Mouse (Mus musculus) kidney, embryonic 14.5 days (tissue): Measurements from ENCODE around the gene 4932438H23Rik. TPM values are rescaled to one million over a fixed set of nuclear protein-coding genes. Genes with fewer than 3 reads are reported as not detected.

Source experiments
- ATAC-seq: fragments of 200-750 bp; cut with Nextera tagmentation; 2 replicates; pipeline ENCODE4 v1.8.0; 2017; ENCODE audit warnings: moderate number of reproducible peaks, mild to moderate bottlenecking, moderate TSS enrichment, moderate library complexity; ENCODE audit not compliant: low FRiP score, low TSS enrichment
- H3K27ac ChIP-seq: fragments of 300-500 bp; sonication (generic); 2 replicates; pipeline ENCODE4 v1.5.1; 2014; ENCODE audit warnings: low read depth, mild to moderate bottlenecking, low read length, moderate library complexity, mixed read lengths
- H3K27me3 ChIP-seq: fragments of 300-500 bp; sonication (generic); 2 replicates; pipeline ENCODE4 v1.6.1; 2014; ENCODE audit warnings: mild to moderate bottlenecking, low read length; ENCODE audit not compliant: control insufficient read depth, insufficient read depth
- H3K36me3 ChIP-seq: fragments of 300-500 bp; sonication (generic); 2 replicates; pipeline ENCODE4 v1.6.1; 2014; ENCODE audit warnings: low read length, mixed read lengths; ENCODE audit not compliant: control insufficient read depth, insufficient read depth
- H3K4me1 ChIP-seq: fragments of 300-500 bp; sonication (generic); 2 replicates; pipeline ENCODE4 v1.6.1; 2014; ENCODE audit warnings: low read length, mixed read lengths; ENCODE audit not compliant: control insufficient read depth, insufficient read depth
- H3K4me2 ChIP-seq: fragments of 300-500 bp; sonication (generic); replicated peaks from 2 replicates; pipeline ENCODE4 v1.6.1; 2014; ENCODE audit warnings: low read depth, mild to moderate bottlenecking, low read length
- H3K4me3 ChIP-seq: fragments of 300-500 bp; sonication (generic); 2 replicates; pipeline ENCODE4 v1.5.1; 2014; ENCODE audit warnings: mild to moderate bottlenecking, low read length
- H3K9ac ChIP-seq: fragments of 300-500 bp; sonication (generic); 2 replicates; pipeline ENCODE4 v1.6.1; 2014; ENCODE audit warnings: low read depth, mild to moderate bottlenecking, low read length, moderate library complexity
- H3K9me3 ChIP-seq: fragments of 300-500 bp; sonication (generic); 2 replicates; pipeline ENCODE4 v1.6.1; 2016; ENCODE audit warnings: low read length; ENCODE audit not compliant: control insufficient read depth
- WGBS: fragments of 180-500 bp; shearing (Covaris S2); extraction: QIAGEN DNeasy Blood & Tissue Kit; methylation state at CpG from one replicate; pipeline ENCODE4 v1.1.7; 2014; 5-methylcytosine and 5-hydroxymethylcytosine counted together
- polyA plus RNA-seq: library from polyadenylated mRNA; unstranded; fragments of >200 nt; fragmentation: Nextera tagmentation; extraction: Ambion mirVana; gene quantifications from 2 replicates; pipeline ENCODE4 v1.2.1, GENCODE M21; 2014

The 4932438H23Rik gene
- polyA plus RNA-seq, 1 experiment from 2014 or later, result 0.50 TPM

- Histone ChIP-seq H3K27ac (no peak overlapping the region), H3K9me3 (no peaks in the 10 kb centered on the region), H3K4me2 (no peak overlapping the region), H3K36me3 (no peaks in the 10 kb centered on the region), H3K27me3 (no peaks in the 10 kb centered on the region), H3K4me1 (no peaks in the 10 kb centered on the region), H3K9ac (no peak overlapping the region), H3K4me3 (no peak overlapping the region)
- no peak for ATAC-seq
- 94% methylated on average over 1 of the region's 1 CpGs for WGBS
Observed at GRCm38 (mm10) chr16:91072256-91072655, 22.7 kb downstream of the 4932438H23Rik start.

GRCm38 (mm10) chr16:91068969-91069368, 26.0 kb downstream of the 4932438H23Rik start:
- no peak for ATAC-seq
- Histone ChIP-seq H3K4me2 (no peak overlapping the region), H3K27me3 (no peaks in the 10 kb centered on the region), H3K27ac (no peak overlapping the region), H3K4me3 (no peak overlapping the region), H3K9me3 (no peaks in the 10 kb centered on the region), H3K36me3 (no peaks in the 10 kb centered on the region), H3K9ac (no peak overlapping the region), H3K4me1 (no peaks in the 10 kb centered on the region)
- WGBS, result 36% methylated on average over 12 of the region's 12 CpGs

GRCm38 (mm10) chr16:91067122-91067521, 27.8 kb downstream of the 4932438H23Rik start:
- Histone ChIP-seq H3K9me3 (no peaks in the 10 kb centered on the region), H3K4me1 (no peaks in the 10 kb centered on the region), H3K27me3 (no peaks in the 10 kb centered on the region), H3K9ac (no peak overlapping the region), H3K4me3 (no peak overlapping the region), H3K4me2 (no peak overlapping the region), H3K27ac (no peak overlapping the region), H3K36me3 (no peaks in the 10 kb centered on the region)
- WGBS, result 91% methylated on average over 1 of the region's 1 CpGs
- ATAC-seq, result no peak

DNA sequence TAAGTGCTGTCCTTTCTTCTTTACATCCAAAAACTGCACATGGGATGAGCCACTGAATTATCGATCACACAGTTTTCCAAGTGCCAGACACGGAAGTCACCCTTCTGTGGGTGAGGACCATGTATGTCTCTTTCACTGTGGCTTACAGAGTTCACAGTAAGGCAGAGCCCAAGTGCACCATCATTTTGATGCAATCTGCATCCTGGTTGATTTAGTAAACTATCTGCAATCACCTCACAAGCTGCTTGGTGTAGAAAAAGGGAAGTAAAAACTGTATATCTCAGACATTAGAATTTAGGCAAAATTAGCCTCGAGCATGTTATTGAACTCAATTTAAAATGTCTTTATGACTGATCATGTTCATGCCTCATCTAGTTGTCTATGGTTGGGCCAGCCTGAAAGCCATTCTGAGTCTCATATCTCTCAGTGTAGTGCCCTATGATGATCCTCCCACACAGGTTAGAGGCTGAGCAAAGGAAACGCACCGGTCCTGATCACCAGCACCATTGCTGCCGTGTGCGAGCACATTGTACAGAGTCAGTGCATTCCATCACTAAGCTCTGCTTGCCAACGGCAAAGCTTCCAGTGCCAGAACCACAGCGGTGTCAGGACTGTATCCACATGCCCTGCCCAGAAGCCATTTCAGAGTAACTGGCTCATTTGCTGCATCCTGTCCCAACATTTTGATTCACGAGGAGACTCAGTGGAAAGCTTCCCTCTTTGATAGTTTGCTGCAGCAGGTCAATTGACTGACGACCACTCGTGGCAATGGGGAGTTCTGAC, 30.1 kb downstream of the 4932438H23Rik start:
- WGBS, result 81% methylated on average over 12 of the region's 12 CpGs
- H3K4me2 ChIP-seq, result no peak overlapping the region
- H3K27ac ChIP-seq, result no peak overlapping the region
- no peaks in the 10 kb centered on the region for H3K27me3 ChIP-seq
- no peaks in the 10 kb centered on the region for H3K9me3 ChIP-seq
- no peaks in the 10 kb centered on the region for H3K36me3 ChIP-seq
- ATAC-seq, result no peak
- H3K4me3 ChIP-seq, result no peak overlapping the region
- H3K9ac ChIP-seq, result no peak overlapping the region
- H3K4me1 ChIP-seq, result no peaks in the 10 kb centered on the region

DNA sequence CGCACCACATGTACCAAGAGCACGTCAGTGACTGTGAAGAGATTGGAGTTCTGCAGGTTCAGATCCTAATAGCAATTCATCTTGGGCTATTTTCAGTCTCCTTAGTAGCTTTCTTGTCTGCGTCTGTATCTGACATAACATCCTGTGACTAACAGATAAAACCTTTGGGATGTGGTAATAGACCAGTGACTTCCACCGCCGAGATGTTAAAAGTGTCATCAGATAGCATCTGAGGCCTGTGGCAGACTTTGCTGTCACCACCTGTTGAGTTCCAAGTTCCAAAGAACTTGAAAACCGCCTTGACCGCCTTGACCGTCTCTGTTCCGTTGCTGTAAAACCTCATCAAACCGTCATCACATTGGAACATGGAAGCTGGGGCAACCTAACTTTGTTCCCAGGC, 31.1 kb downstream of the 4932438H23Rik start:
- Histone ChIP-seq H3K9me3 (no peaks in the 10 kb centered on the region), H3K4me1 (no peaks in the 10 kb centered on the region), H3K4me2 (no peak overlapping the region), H3K27ac (no peak overlapping the region), H3K4me3 (no peak overlapping the region), H3K9ac (no peak overlapping the region), H3K27me3 (no peaks in the 10 kb centered on the region), H3K36me3 (no peaks in the 10 kb centered on the region)
- WGBS, result 95% methylated on average over 10 of the region's 10 CpGs
- ATAC-seq, result no peak

- Histone ChIP-seq H3K27ac (no peak overlapping the region), H3K27me3 (no peaks in the 10 kb centered on the region), H3K9me3 (no peaks in the 10 kb centered on the region), H3K36me3 (no peaks in the 10 kb centered on the region), H3K4me2 (no peak overlapping the region), H3K4me1 (no peaks in the 10 kb centered on the region), H3K9ac (no peak overlapping the region), H3K4me3 (no peak overlapping the region)
- no peak for ATAC-seq
- WGBS, result 57% methylated on average over 13 of the region's 13 CpGs
Observed at GRCm38 (mm10) chr16:91061531-91062318, 33.2 kb downstream of the 4932438H23Rik start.

DNA sequence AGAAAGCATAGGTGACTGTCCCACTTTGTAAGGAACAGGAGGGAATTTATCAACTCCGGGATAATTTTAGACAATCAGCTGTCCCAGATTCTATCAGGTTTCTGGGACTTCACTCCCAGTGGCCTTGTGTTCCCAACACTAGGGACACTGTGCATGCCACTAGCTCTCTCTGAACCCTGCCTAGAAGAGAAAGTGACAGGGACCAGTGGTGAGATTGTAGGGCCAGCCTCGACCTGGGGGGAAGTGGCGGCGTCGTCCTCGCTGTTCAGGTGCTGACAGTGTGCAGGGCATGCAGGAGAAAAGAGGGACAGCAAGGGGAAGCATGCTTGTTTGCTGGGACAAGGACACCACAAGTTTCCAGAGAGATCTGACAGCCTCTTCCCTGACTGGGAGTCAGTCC, 37.2 kb downstream of the 4932438H23Rik start:
- Histone ChIP-seq H3K9me3 (no peaks in the 10 kb centered on the region), H3K9ac (no peak overlapping the region), H3K4me1 (peaks cover 10% of the 10 kb centered on the region; the same call in 1 of the 2 replicates), H3K36me3 (no peaks in the 10 kb centered on the region), H3K27ac (no peak overlapping the region), H3K4me2 (no peak overlapping the region), H3K27me3 (0 out of 2 replicates have a peak, but pooled peaks cover 5% of the 10 kb centered on the region), H3K4me3 (no peak overlapping the region)
- ATAC-seq, result no peak
- WGBS, result 79% methylated on average over 6 of the region's 6 CpGs

- Histone ChIP-seq H3K27me3 (0 out of 2 replicates have a peak, but pooled peaks cover 5% of the 10 kb centered on the region), H3K9ac (no peak overlapping the region), H3K27ac (no peak overlapping the region), H3K4me2 (no peak overlapping the region), H3K4me3 (no peak overlapping the region), H3K4me1 (peaks cover 10% of the 10 kb centered on the region; the same call in 1 of the 2 replicates), H3K36me3 (no peaks in the 10 kb centered on the region), H3K9me3 (no peaks in the 10 kb centered on the region)
- ATAC-seq, result no peak
- 86% methylated on average over 4 of the region's 4 CpGs for WGBS
Observed at GRCm38 (mm10) chr16:91057261-91057660, 37.7 kb downstream of the 4932438H23Rik start.
